In the genomic region with DNA sequence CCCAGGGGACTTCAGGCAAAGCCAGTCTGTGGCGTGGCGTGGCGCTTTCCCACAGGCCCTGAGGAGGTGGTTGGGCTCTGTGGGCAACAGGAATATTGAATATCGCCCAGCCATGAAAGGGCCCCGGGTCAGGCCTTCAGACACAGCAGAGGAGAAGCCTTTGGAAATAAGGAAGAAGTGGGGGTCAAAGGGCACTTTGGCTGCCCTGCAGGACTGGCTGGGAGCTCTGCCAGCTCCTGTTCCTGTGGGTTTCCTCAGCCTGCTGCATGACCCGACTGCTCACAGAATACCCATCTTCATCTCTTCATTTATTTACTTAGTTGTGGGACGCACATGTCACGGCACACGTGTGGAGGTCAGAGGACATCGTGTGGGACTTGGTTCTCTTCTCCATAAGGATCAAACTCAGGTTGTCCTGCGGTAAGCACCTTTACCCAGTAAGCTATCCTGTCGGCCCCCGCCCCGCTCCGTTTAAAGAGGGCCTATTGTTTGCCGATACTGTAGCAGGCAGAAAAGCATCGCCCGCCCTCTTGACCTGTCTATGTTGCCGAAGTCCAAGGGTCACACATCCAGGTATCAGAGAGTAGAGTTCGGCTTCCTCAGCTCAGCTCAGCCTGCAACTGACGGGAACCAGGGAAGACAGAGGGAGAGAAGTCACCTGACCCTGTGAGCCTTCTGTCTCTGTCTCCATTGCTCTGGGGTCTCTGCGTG, we compare ENCODE assay signal across 18 mouse cellular contexts. TPM values are rescaled to one million over a fixed set of nuclear protein-coding genes. Genes with fewer than 3 reads are reported as not detected.
DNase-seq lines count a peak whose midpoint lies in the region; ATAC-seq and TF ChIP-seq lines count a peak whose summit lies in the region.
"Had no signal": no experiment of that assay in that cellular context is flagged by ENCODE, and none has a peak within 500 bp of the region (broad histone marks: within the 10 kb centered on the region; RNA-seq: fewer than 3 reads in every experiment).

No protein-coding gene starts in this region.

- WGBS in midbrain, embryonic 11.5 days: 63% methylated on average over 22 of the region's 22 CpGs
- WGBS in midbrain, embryonic 15.5 days: 69% methylated on average over 22 of the region's 22 CpGs
- 35% methylated on average over 22 of the region's 22 CpGs for WGBS in intestine, postnatal 0 days
- WGBS in stomach, embryonic 16.5 days: 57% methylated on average over 22 of the region's 22 CpGs

- H3K9me3 ChIP-seq in midbrain, embryonic 11.5 days (ENCODE audit: control insufficient read depth, low read length): no peaks in the 10 kb centered on the region
- H3K9me3 ChIP-seq in midbrain, embryonic 15.5 days: no peaks in the 10 kb centered on the region
- H3K9me3 ChIP-seq in intestine, postnatal 0 days (ENCODE audit: control insufficient read depth): no peaks in the 10 kb centered on the region
- no peaks in the 10 kb centered on the region for H3K9me3 ChIP-seq in stomach, embryonic 16.5 days (replicated peaks; ENCODE audit: control insufficient read depth, low read length)
- H3K9me3 ChIP-seq: megakaryocyte, embryonic 14.5 days had no signal

- no peaks in the 10 kb centered on the region for H3K36me3 ChIP-seq in midbrain, embryonic 11.5 days (ENCODE audit: control insufficient read depth, insufficient read depth, low read length)
- no peaks in the 10 kb centered on the region for H3K36me3 ChIP-seq in midbrain, embryonic 15.5 days (replicated peaks)
- no peaks in the 10 kb centered on the region for H3K36me3 ChIP-seq in intestine, postnatal 0 days (ENCODE audit: control insufficient read depth, insufficient read depth)
- no peaks in the 10 kb centered on the region for H3K36me3 ChIP-seq in stomach, embryonic 16.5 days (ENCODE audit: control insufficient read depth, insufficient read depth, low read length)

- H3K9ac ChIP-seq in midbrain, embryonic 11.5 days (ENCODE audit: low read length): no peak overlapping the region
- H3K9ac ChIP-seq in midbrain, embryonic 15.5 days: no peak overlapping the region
- H3K9ac ChIP-seq in intestine, postnatal 0 days (ENCODE audit: low read depth, low read length): no peak overlapping the region
- peak overlapping the region; percentile 35; the same call in 1 of the 2 replicates for H3K9ac ChIP-seq in stomach, embryonic 16.5 days (ENCODE audit: low read length)
- H3K9ac ChIP-seq: forebrain, postnatal 0 days; hindbrain, embryonic 14.5 days; lung, embryonic 14.5 days had no signal

- DNase-seq in midbrain, embryonic 11.5 days (ENCODE audit: low spot score, missing footprints): peak; percentile 76
- DNase-seq in liver: peak; percentile 45
- DNase-seq in cerebellum, postnatal 14 days: no peak
- DNase-seq in gastrocnemius, adult 8-10 months (ENCODE audit: low spot score in 2 of 2): no peak
- DNase-seq: cerebellum, adult 9-10 months; forebrain, postnatal 0 days; lung, embryonic 14.5 days; right cerebral cortex, postnatal 25 days; thymus, postnatal 25 days had no signal

- no peak overlapping the region for H3K27ac ChIP-seq in midbrain, embryonic 11.5 days (ENCODE audit: low read depth, low read length)
- H3K27ac ChIP-seq in midbrain, embryonic 15.5 days: no peak overlapping the region
- H3K27ac ChIP-seq in intestine, postnatal 0 days (ENCODE audit: low read depth, low read length): peak overlapping the region; percentile 30
- H3K27ac ChIP-seq in stomach, embryonic 16.5 days (ENCODE audit: low read length): no peak overlapping the region
- H3K27ac ChIP-seq: hindbrain, embryonic 14.5 days had no signal

- H3K4me3 ChIP-seq in midbrain, embryonic 11.5 days (ENCODE audit: low read depth, low read length): no peak overlapping the region
- no peak overlapping the region for H3K4me3 ChIP-seq in midbrain, embryonic 15.5 days
- H3K4me3 ChIP-seq in intestine, postnatal 0 days (ENCODE audit: low read depth, low read length): no peak overlapping the region
- H3K4me3 ChIP-seq in stomach, embryonic 16.5 days (replicated peaks; ENCODE audit: low read length): no peak overlapping the region
- H3K4me3 ChIP-seq: erythroblast, embryonic 14.5 days; megakaryocyte, embryonic 14.5 days; myocyte had no signal

- ATAC-seq in midbrain, embryonic 11.5 days (ENCODE audit: low FRiP score): no peak
- ATAC-seq in midbrain, embryonic 15.5 days (replicated peaks): no peak
- ATAC-seq in intestine, postnatal 0 days: peak; percentile 69
- 0 out of 2 replicates have a peak, but pooled peaks have one; percentile 6 for ATAC-seq in stomach, embryonic 16.5 days (ENCODE audit: insufficient read depth, low FRiP score)
- ATAC-seq in megakaryocyte-erythroid progenitor cell, adult 5-6 weeks (replicated peaks; ENCODE audit: low FRiP score, low TSS enrichment, poor library complexity, severe bottlenecking): no peak
- ATAC-seq: forebrain, postnatal 0 days; Patski had no signal

- H3K4me1 ChIP-seq in midbrain, embryonic 11.5 days (ENCODE audit: control insufficient read depth, insufficient read depth, low read length): no peaks in the 10 kb centered on the region
- H3K4me1 ChIP-seq in midbrain, embryonic 15.5 days: peaks cover 5% of the 10 kb centered on the region; the same call in 1 of the 2 replicates
- H3K4me1 ChIP-seq in intestine, postnatal 0 days (replicated peaks; ENCODE audit: control insufficient read depth, insufficient read depth, low read length): no peaks in the 10 kb centered on the region; the same call in 1 of the 2 replicates
- peaks cover 16% of the 10 kb centered on the region for H3K4me1 ChIP-seq in stomach, embryonic 16.5 days (ENCODE audit: control insufficient read depth, insufficient read depth, low read length)

- TF ChIP-seq CTCF in intestine, postnatal 0 days (IDR thresholded peaks at IDR 0.05; ENCODE audit: low read depth): no peak

- H3K27me3 ChIP-seq in midbrain, embryonic 11.5 days (ENCODE audit: control insufficient read depth, insufficient read depth, low read length): no peaks in the 10 kb centered on the region
- H3K27me3 ChIP-seq in midbrain, embryonic 15.5 days (replicated peaks): no peaks in the 10 kb centered on the region
- no peaks in the 10 kb centered on the region for H3K27me3 ChIP-seq in intestine, postnatal 0 days (replicated peaks; ENCODE audit: control insufficient read depth, insufficient read depth, low read length)
- H3K27me3 ChIP-seq in stomach, embryonic 16.5 days (ENCODE audit: control insufficient read depth, insufficient read depth, low read length): no peaks in the 10 kb centered on the region
- H3K27me3 ChIP-seq: Patski had no signal

- no peak overlapping the region for H3K4me2 ChIP-seq in midbrain, embryonic 11.5 days
- no peak overlapping the region for H3K4me2 ChIP-seq in midbrain, embryonic 15.5 days
- H3K4me2 ChIP-seq in intestine, postnatal 0 days (replicated peaks; ENCODE audit: low read depth): peak overlapping the region; percentile 40
- H3K4me2 ChIP-seq in stomach, embryonic 16.5 days (ENCODE audit: low read depth, low read length): no peak overlapping the region
- H3K4me2 ChIP-seq: hindbrain, embryonic 14.5 days; lung, embryonic 14.5 days had no signal

RNA-seq across cellular contexts. Expression of a gene that starts 59.0 kb away (rescaled TPM):
- polyA plus RNA-seq in midbrain, embryonic 11.5 days (2014; fragmentation: Nextera tagmentation; extraction: Ambion mirVana): 6.0 and 9.7 TPM in 2 replicates
- 13.9 and 15.9 TPM in 2 replicates for polyA plus RNA-seq in midbrain, embryonic 15.5 days (2015; fragmentation: Nextera tagmentation; extraction: Ambion mirVana)
- polyA plus RNA-seq in intestine, postnatal 0 days (2015; fragmentation: Nextera tagmentation; extraction: Ambion mirVana): 5.4 and 6.5 TPM in 2 replicates
- 1.0 and 1.4 TPM in 2 replicates for polyA plus RNA-seq in stomach, embryonic 16.5 days (2015; fragmentation: Nextera tagmentation; extraction: Ambion mirVana)
- total RNA-seq in megakaryocyte-erythroid progenitor cell, adult 5-6 weeks (2014; fragmentation: Nextera tagmentation): 48.1 and 55.1 TPM in 2 replicates
- total RNA-seq in megakaryocyte-erythroid progenitor cell, adult 5-6 weeks (2017): 1.1 TPM in 1 of 2 replicates, not detected in the other
- 10 to 100 TPM in 3 of 4 experiments, 1 to 10 TPM in 1; 7.4 to 16.6 (median 13.8) TPM for total RNA-seq in gastrocnemius, adult 8-10 months (2022)

Comparison
In these comparisons a context has a peak if more than half of its experiments do, and no peak if none do; other contexts are left out.
1. ATAC-seq: peak in intestine, postnatal 0 days (single experiment) and stomach, embryonic 16.5 days (single experiment); none in midbrain, embryonic 11.5 days (single experiment), midbrain, embryonic 15.5 days (single experiment) and megakaryocyte-erythroid progenitor cell, adult 5-6 weeks (single experiment).
2. DNase-seq: peak in midbrain, embryonic 11.5 days (single experiment) and liver (single experiment); none in cerebellum, postnatal 14 days (0 of 2) and gastrocnemius, adult 8-10 months (0 of 2).